Mouse (Mus musculus) kidney, adult 9 months (tissue): ENCODE measurements at regions not wholly inside any gene's neighbourhood (a gene's known extent, or its start where the extent isn't known, plus 50 kb on each side); places are given as distances from the start of the nearest gene placed in this dataset.

Experiments used
- DNase-seq: peaks from one replicate; pipeline ENCODE4 v3.0.0; 2022

GRCm38 (mm10) chr15:88490316-88491090 is 109.6 kb upstream of the Zdhhc25 start:
- no peak for DNase-seq

GRCm38 (mm10) chr15:88491091-88491366 is 109.1 kb upstream of the Zdhhc25 start:
- no peak for DNase-seq

- DNase-seq: no peak
Measured at GRCm38 (mm10) chr15:88497957-88498356, 102.1 kb upstream of the Zdhhc25 start.

GRCm38 (mm10) chr15:88502311-88502710 is 97.8 kb upstream of the Zdhhc25 start:
- DNase-seq: no peak

- DNase-seq: no peak
Measured at GRCm38 (mm10) chr15:88503896-88504295, 96.2 kb upstream of the Zdhhc25 start.

GRCm38 (mm10) chr15:88505491-88506119 is 94.5 kb upstream of the Zdhhc25 start:
- no peak for DNase-seq

- DNase-seq: no peak
Measured at GRCm38 (mm10) chr15:88507886-88508285, 92.2 kb upstream of the Zdhhc25 start.

- no peak for DNase-seq
Measured at GRCm38 (mm10) chr15:88508971-88509370, 91.1 kb upstream of the Zdhhc25 start.

GRCm38 (mm10) chr15:88509626-88510025 is 90.5 kb upstream of the Zdhhc25 start:
- no peak for DNase-seq

- no peak for DNase-seq
Measured at GRCm38 (mm10) chr15:88514091-88514490, 86.0 kb upstream of the Zdhhc25 start.

GRCm38 (mm10) chr15:88531218-88531617 is 68.9 kb upstream of the Zdhhc25 start:
- no peak for DNase-seq

- DNase-seq: no peak
Measured at GRCm38 (mm10) chr15:88532008-88532407, 68.1 kb upstream of the Zdhhc25 start.

- DNase-seq: no peak
Measured at GRCm38 (mm10) chr15:88533354-88533753, 66.7 kb upstream of the Zdhhc25 start.

- DNase-seq: no peak
Measured at GRCm38 (mm10) chr15:88535516-88535915, 64.6 kb upstream of the Zdhhc25 start.

GRCm38 (mm10) chr15:88537190-88537589 is 62.9 kb upstream of the Zdhhc25 start:
- peak; percentile 13 for DNase-seq

- no peak for DNase-seq
Measured at GRCm38 (mm10) chr15:88542567-88542966, 57.5 kb upstream of the Zdhhc25 start.

- DNase-seq: no peak
Measured at GRCm38 (mm10) chr15:88544216-88544615, 55.9 kb upstream of the Zdhhc25 start.

GRCm38 (mm10) chr15:88548261-88548660 is 51.8 kb upstream of the Zdhhc25 start:
- no peak for DNase-seq
